Mouse (Mus musculus) midbrain, embryonic 13.5 days (tissue): ENCODE results near the gene Kif13a. TPM values are rescaled to one million over a fixed set of nuclear protein-coding genes. Genes with fewer than 3 reads are reported as not detected.
A peak's percentile ranks its signal among the peaks of the same experiment; 100 is the strongest.

Experiments used
- ATAC-seq: fragments of 200-750 bp; cut with Nextera tagmentation; 2 replicates; pipeline ENCODE4 v1.8.0; 2017; ENCODE audit warnings: mild to moderate bottlenecking, moderate TSS enrichment, moderate library complexity
- H3K27ac ChIP-seq: fragments of 300-500 bp; sonication (generic); 2 replicates; pipeline ENCODE4 v1.5.1; 2015; ENCODE audit warnings: inconsistent platforms, mild to moderate bottlenecking, moderate library complexity
- H3K27me3 ChIP-seq: fragments of 300-500 bp; sonication (generic); 2 replicates; pipeline ENCODE4 v1.6.1; 2015; ENCODE audit warnings: mild to moderate bottlenecking, inconsistent platforms
- H3K36me3 ChIP-seq: fragments of 300-500 bp; sonication (generic); 2 replicates; pipeline ENCODE4 v1.6.1; 2015; ENCODE audit warnings: mild to moderate bottlenecking, inconsistent platforms
- H3K4me1 ChIP-seq: fragments of 300-500 bp; sonication (generic); replicated peaks from 2 replicates; pipeline ENCODE4 v1.6.1; 2015; ENCODE audit warnings: inconsistent platforms
- H3K4me2 ChIP-seq: fragments of 300-500 bp; sonication (generic); replicated peaks from 2 replicates; pipeline ENCODE4 v1.6.1; 2015; ENCODE audit warnings: moderate library complexity, mild to moderate bottlenecking, inconsistent platforms
- H3K4me3 ChIP-seq: fragments of 300-500 bp; sonication (generic); replicated peaks from 2 replicates; pipeline ENCODE4 v1.5.1; 2015; ENCODE audit warnings: mild to moderate bottlenecking, inconsistent platforms
- H3K9ac ChIP-seq: fragments of 300-500 bp; sonication (generic); replicated peaks from 2 replicates; pipeline ENCODE4 v1.6.1; 2015; ENCODE audit warnings: mild to moderate bottlenecking, inconsistent platforms
- H3K9me3 ChIP-seq: fragments of 300-500 bp; sonication (generic); 2 replicates; pipeline ENCODE4 v1.6.1; 2016; ENCODE audit warnings: mild to moderate bottlenecking, inconsistent platforms
- WGBS: fragments of 180-500 bp; shearing (Covaris S2); methylation state at CpG from one replicate; pipeline ENCODE4 v1.1.7; 2015; 5-methylcytosine and 5-hydroxymethylcytosine counted together
- polyA plus RNA-seq: library from polyadenylated mRNA; unstranded; fragments of >200 nt; fragmentation: Nextera tagmentation; extraction: Ambion mirVana; gene quantifications from 2 replicates; pipeline ENCODE4 v1.2.1, GENCODE M21; 2015

The Kif13a gene
- polyA plus RNA-seq, 1 experiment from 2014 or later: 9.6 TPM

DNA sequence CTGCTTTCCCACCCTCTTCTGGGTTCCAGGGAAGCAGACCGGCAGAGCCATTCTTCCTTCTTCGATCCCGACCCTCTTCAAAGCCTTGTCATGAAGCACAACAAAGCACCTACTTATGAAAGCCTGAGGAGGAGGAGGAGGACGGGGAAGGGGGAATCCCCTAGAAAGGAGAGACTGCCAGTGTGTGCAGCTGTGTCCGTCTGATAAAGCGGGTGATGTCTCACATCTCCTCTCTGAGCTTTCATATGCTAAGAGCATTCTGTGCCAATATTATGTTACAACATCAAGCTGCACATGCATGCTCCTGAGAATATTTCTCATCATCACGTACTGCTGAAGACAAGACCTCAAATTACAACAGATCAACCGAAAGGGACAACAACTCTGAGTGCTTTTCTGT, 107.5 kb downstream of the Kif13a start:
- no peaks in the 10 kb centered on the region for H3K9me3 ChIP-seq
- H3K36me3 ChIP-seq: peaks cover 45% of the 10 kb centered on the region
- no peaks in the 10 kb centered on the region for H3K27me3 ChIP-seq
- H3K9ac ChIP-seq: no peak overlapping the region
- peaks cover 15% of the 10 kb centered on the region for H3K4me1 ChIP-seq
- H3K4me2 ChIP-seq: no peak overlapping the region
- 66% methylated on average over 8 of the region's 8 CpGs for WGBS
- no peak overlapping the region for H3K27ac ChIP-seq
- no peak for ATAC-seq
- no peak overlapping the region for H3K4me3 ChIP-seq

DNA sequence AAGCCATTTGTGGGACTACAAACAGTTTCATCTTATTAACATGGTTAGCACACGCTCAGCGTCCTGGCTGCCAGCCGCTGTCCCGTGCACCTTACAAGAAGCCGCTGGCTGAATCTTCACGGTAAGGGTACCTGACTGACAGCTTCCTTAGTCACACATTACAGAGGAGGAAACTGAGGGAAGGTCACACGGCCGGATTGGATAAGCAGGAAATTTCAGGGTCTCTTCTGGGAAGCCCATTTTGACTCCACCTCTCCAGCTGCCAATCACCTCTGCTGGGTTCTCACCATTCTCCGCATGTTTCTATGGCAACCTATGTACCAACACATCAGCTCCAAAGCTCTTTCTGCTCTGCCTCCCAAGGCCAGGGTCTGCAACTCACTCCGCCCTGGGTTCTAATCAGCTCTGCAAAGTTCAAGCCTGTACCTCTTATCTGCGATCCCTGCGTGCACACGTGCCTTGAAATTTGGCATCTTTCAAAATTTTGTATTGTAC, 109.9 kb downstream of the Kif13a start:
- no peaks in the 10 kb centered on the region for H3K27me3 ChIP-seq
- peak overlapping the region; percentile 20; the same call in 1 of the 2 replicates for H3K4me3 ChIP-seq
- peak overlapping the region; percentile 35 for H3K4me2 ChIP-seq
- ATAC-seq: peak; percentile 88
- peak overlapping the region; percentile 61 for H3K27ac ChIP-seq
- WGBS: 50% methylated on average over 13 of the region's 13 CpGs
- H3K9me3 ChIP-seq: no peaks in the 10 kb centered on the region
- H3K4me1 ChIP-seq: peaks cover 15% of the 10 kb centered on the region
- peaks cover 36% of the 10 kb centered on the region for H3K36me3 ChIP-seq
- H3K9ac ChIP-seq: no peak overlapping the region

DNA sequence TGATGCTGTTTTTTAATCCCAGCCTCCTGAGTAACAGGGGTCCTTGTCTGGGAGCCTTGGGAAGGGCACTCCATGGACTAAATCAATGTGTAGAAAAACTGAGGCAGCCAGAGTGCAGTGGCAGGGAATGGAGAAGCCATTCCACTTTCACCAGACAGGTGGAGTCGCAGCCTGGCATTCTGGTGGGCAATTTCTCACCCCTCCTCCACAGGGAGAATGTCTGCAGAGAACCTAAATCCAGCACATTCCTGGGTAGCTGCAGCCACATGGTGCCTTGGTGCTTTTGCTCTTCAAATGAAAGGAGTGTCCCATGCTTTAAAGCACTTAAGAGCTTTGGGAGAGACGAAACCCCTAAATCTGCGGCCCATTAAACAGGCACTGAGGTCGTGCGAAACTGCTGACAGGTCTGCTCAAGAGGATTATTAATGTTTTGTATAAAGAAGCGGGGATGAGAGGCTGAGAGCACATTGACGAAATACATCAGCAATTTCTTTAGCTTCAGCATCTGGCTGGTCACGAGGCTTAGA, 110.4 kb downstream of the Kif13a start:
- Histone ChIP-seq H3K27me3 (no peaks in the 10 kb centered on the region), H3K36me3 (peaks cover 34% of the 10 kb centered on the region), H3K4me3 (0 out of 2 replicates have a peak overlapping the region, but pooled peaks have one; percentile 20), H3K27ac (peak overlapping the region; percentile 61), H3K9me3 (no peaks in the 10 kb centered on the region), H3K9ac (no peak overlapping the region), H3K4me2 (peak overlapping the region; percentile 35), H3K4me1 (peaks cover 15% of the 10 kb centered on the region)
- ATAC-seq: no peak; the same call in 1 of the 2 replicates
- 40% methylated on average over 8 of the region's 8 CpGs for WGBS

DNA sequence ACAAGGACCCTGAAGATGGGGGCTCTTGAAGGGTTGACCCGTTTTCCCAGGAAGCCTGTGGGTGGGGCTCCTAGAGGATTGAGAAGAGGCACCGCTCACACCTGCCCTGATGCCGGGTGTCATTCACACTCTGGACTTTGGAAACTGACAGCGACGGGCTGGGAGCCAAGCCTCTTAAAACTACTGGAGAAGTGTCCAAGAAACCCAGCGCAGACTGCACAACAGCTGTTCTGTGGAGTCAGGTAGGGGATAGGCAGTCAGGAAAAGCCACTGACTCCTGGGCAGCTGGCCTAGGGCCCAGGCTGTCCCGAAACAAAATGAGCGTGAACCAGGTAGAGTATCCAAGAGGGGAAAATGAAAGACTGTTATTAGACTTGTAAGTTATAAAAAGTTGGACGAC, 111.3 kb downstream of the Kif13a start:
- no peak overlapping the region for H3K9ac ChIP-seq
- no peaks in the 10 kb centered on the region for H3K9me3 ChIP-seq
- H3K27me3 ChIP-seq: no peaks in the 10 kb centered on the region
- WGBS: 92% methylated on average over 9 of the region's 9 CpGs
- peaks cover 35% of the 10 kb centered on the region for H3K36me3 ChIP-seq
- ATAC-seq: no peak
- H3K4me2 ChIP-seq: no peak overlapping the region
- no peak overlapping the region for H3K4me3 ChIP-seq
- H3K27ac ChIP-seq: no peak overlapping the region
- H3K4me1 ChIP-seq: peaks cover 15% of the 10 kb centered on the region

DNA sequence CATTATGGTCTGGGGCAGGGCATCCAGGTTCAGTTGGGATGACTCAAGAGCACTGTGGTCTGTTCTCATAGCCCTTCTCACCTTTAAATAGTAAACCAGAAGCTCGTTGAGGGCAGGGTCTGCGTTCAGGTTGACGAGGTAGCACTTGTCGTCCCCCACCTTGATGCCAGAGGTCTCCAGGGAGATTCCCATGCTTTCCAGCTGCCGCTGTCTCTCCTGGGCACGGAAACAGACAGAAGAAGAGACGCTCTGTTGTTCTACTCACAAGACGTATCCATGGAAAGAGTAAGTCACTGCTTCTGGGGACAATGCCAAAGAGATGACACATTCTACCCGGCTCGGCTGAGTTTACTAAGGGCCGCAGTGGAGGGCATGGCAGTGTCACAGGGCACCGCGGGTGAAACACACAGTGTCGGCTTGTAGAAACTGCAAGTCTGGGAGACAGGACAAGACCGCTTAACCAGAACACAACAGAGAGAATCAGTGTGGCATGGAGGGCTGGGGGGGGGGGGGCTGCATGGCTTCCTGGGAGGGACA, 117.0 kb downstream of the Kif13a start:
- Histone ChIP-seq H3K4me1 (no peaks in the 10 kb centered on the region), H3K4me3 (no peak overlapping the region), H3K4me2 (no peak overlapping the region), H3K36me3 (peaks cover 62% of the 10 kb centered on the region), H3K9me3 (no peaks in the 10 kb centered on the region; the same call in 1 of the 2 replicates), H3K9ac (no peak overlapping the region), H3K27me3 (no peaks in the 10 kb centered on the region), H3K27ac (no peak overlapping the region)
- ATAC-seq: no peak
- 92% methylated on average over 15 of the region's 15 CpGs for WGBS

DNA sequence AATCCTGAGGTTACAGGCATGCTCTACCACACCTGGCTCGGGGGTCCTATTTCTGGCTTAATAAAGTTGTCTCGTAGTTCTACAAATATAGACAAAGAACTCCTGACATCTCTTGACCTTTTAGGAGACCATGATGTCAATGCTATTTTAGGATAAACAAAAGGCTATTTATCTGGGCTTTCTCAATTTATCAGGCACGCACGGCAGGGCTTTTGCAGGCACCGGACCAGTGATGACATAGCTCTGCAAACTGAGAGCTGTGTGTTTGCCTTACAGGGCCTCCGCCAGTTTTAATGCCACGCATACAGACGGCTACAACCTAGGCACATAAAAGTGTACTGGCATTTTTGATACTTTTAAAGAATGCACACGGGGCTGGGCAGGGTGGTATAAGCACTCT, 118.0 kb downstream of the Kif13a start:
- 79% methylated on average over 9 of the region's 9 CpGs for WGBS

DNA sequence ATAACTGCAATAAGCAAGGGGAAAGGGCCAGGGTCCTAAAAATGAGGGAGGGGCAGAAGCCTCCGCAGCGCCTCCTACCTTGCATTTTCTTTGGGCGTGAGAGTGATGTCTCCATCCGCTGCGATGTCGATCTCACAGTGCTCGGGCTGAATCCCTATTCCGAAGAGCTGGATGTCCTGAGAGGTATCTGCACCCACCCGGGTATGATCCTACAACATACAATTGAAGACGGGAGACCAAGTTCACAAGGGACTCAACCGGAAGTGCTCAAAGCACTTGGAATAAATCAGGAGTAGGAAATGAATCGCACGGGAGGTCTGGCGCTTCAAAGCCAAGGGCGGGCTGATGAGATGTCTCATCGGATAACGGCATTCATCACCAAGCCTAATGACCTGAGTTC, 119.1 kb downstream of the Kif13a start:
- Histone ChIP-seq H3K36me3 (peaks cover 64% of the 10 kb centered on the region), H3K4me2 (no peak overlapping the region), H3K9ac (no peak overlapping the region), H3K4me1 (no peaks in the 10 kb centered on the region), H3K9me3 (no peaks in the 10 kb centered on the region; the same call in 1 of the 2 replicates), H3K27me3 (no peaks in the 10 kb centered on the region), H3K27ac (no peak overlapping the region), H3K4me3 (no peak overlapping the region)
- WGBS: 97% methylated on average over 17 of the region's 17 CpGs
- no peak for ATAC-seq

More for the DNA sequence above, 118.0 kb downstream of the Kif13a start:
- Histone ChIP-seq H3K36me3 (peaks cover 68% of the 10 kb centered on the region), H3K9ac (no peak overlapping the region), H3K4me1 (no peaks in the 10 kb centered on the region), H3K4me3 (no peak overlapping the region), H3K27me3 (no peaks in the 10 kb centered on the region), H3K27ac (no peak overlapping the region), H3K4me2 (no peak overlapping the region), H3K9me3 (no peaks in the 10 kb centered on the region; the same call in 1 of the 2 replicates)
- no peak for ATAC-seq

DNA sequence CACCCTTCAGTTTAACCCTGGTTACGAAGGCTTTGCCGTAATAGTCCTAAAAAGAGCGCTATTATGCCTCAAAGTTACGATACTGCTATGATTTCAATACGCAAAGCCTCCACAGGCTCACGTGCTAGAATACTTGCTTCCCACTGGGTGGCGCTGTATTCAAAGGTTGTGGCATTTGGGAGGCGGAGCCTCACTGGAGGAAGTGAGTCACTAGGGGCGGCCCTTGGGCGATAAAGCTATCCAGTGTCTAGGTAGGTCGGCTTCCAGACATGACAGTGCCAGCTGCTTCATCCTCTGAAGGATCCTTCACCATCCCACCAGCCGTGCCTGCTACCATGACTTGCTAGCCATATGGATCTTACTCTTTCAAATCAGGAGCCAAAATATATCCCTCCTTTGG, 119.6 kb downstream of the Kif13a start:
- H3K4me3 ChIP-seq: no peak overlapping the region
- no peak overlapping the region for H3K4me2 ChIP-seq
- 92% methylated on average over 12 of the region's 12 CpGs for WGBS
- no peak overlapping the region for H3K9ac ChIP-seq
- ATAC-seq: no peak
- no peaks in the 10 kb centered on the region; the same call in 1 of the 2 replicates for H3K9me3 ChIP-seq
- H3K27ac ChIP-seq: no peak overlapping the region
- no peaks in the 10 kb centered on the region for H3K4me1 ChIP-seq
- H3K27me3 ChIP-seq: no peaks in the 10 kb centered on the region
- H3K36me3 ChIP-seq: peaks cover 62% of the 10 kb centered on the region

DNA sequence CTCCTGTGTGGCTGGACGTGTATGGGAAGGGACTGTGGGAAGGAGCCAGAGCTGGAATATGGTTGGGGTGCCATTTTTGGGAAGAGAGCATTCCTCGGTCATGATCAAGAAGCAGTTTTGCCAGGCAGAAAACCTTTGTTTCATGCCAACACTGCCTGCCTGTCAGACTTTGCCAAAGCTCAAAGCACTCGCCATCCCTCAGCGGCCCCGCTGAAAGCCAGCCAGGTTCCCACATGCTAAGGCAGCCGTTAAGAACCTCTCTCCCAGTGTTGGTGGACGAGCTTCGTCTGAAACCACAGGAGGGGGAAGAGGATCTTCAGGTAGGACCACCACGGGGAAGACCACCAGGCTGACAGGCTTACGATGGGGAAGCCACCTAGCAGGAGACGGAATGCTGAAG, 121.8 kb downstream of the Kif13a start:
- H3K9ac ChIP-seq: no peak overlapping the region
- H3K4me3 ChIP-seq: no peak overlapping the region
- no peak for ATAC-seq
- H3K4me1 ChIP-seq: no peaks in the 10 kb centered on the region
- no peaks in the 10 kb centered on the region for H3K27me3 ChIP-seq
- H3K36me3 ChIP-seq: peaks cover 42% of the 10 kb centered on the region
- no peak overlapping the region for H3K4me2 ChIP-seq
- no peak overlapping the region for H3K27ac ChIP-seq
- H3K9me3 ChIP-seq: no peaks in the 10 kb centered on the region; the same call in 1 of the 2 replicates
- WGBS: 93% methylated on average over 11 of the region's 11 CpGs

DNA sequence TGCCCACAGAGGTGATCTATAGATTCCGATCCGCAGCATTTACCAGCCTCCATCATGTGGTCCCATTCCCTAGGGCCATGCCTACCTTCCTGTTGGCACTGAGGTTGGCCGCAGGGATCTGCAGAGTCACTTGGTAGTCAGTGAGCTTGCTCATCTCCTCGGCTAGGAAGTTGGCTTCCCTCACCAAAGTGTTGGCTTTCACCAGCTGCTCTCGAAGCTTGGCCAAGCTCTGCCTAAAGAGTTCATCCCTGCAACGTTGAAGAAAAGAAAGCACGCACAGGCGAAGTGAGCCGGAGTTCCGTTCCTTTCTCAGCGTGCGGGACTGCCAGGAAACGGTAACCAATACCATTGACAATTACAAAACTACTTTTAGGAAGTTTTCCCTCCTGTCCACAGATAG, 128.5 kb downstream of the Kif13a start:
- WGBS: 95% methylated on average over 13 of the region's 13 CpGs
- Histone ChIP-seq H3K4me2 (no peak overlapping the region), H3K9ac (no peak overlapping the region), H3K4me1 (no peaks in the 10 kb centered on the region), H3K36me3 (peaks cover 34% of the 10 kb centered on the region), H3K4me3 (no peak overlapping the region), H3K27me3 (no peaks in the 10 kb centered on the region), H3K27ac (no peak overlapping the region), H3K9me3 (no peaks in the 10 kb centered on the region)
- no peak for ATAC-seq

DNA sequence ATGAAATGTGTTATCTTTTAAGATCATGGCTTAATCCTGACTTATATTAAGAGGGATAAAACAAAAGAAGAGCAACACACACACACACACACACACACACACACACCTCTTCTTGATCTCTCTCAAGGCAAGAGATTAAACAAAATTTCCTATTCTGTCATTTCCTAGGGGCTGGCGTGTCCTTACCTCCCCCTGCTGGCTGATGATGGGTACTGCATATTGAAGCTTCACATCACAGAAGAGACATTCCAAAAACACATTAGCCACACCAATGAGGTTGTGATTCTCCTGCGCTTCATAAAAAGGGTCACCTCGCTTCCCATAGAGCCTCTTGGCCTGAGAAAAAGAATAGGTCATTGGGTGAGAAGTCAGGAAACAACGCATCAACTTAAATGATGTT, 131.5 kb downstream of the Kif13a start:
- Histone ChIP-seq H3K9ac (no peak overlapping the region), H3K4me3 (no peak overlapping the region), H3K36me3 (peaks cover 55% of the 10 kb centered on the region), H3K9me3 (no peaks in the 10 kb centered on the region), H3K27ac (no peak overlapping the region), H3K4me1 (no peaks in the 10 kb centered on the region), H3K27me3 (no peaks in the 10 kb centered on the region), H3K4me2 (no peak overlapping the region)
- ATAC-seq: no peak
- WGBS: 45% methylated on average over 4 of the region's 4 CpGs

DNA sequence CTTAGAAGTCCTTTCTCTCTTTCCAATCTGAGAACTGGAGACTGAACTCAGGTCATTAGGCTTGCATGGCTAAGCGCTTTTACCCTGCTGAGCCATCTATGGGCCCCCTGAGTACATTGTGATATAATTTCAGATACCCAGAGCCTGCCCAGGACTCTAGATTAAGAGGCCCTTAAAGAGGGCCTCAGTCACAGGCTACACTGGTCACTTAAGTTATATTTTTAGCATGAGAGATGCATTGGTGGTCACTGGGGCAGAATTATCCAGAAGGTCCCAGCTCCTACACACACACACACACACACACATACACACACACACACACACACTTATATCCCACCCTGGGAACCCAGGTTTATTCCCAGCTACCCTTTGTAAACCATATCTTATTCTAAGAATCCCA, 133.3 kb downstream of the Kif13a start:
- WGBS: 95% methylated on average over 1 of the region's 1 CpGs
- H3K9me3 ChIP-seq: no peaks in the 10 kb centered on the region
- H3K4me3 ChIP-seq: no peak overlapping the region
- no peaks in the 10 kb centered on the region for H3K27me3 ChIP-seq
- H3K4me1 ChIP-seq: no peaks in the 10 kb centered on the region
- ATAC-seq: no peak
- peaks cover 53% of the 10 kb centered on the region for H3K36me3 ChIP-seq
- no peak overlapping the region for H3K4me2 ChIP-seq
- no peak overlapping the region for H3K9ac ChIP-seq
- no peak overlapping the region for H3K27ac ChIP-seq

DNA sequence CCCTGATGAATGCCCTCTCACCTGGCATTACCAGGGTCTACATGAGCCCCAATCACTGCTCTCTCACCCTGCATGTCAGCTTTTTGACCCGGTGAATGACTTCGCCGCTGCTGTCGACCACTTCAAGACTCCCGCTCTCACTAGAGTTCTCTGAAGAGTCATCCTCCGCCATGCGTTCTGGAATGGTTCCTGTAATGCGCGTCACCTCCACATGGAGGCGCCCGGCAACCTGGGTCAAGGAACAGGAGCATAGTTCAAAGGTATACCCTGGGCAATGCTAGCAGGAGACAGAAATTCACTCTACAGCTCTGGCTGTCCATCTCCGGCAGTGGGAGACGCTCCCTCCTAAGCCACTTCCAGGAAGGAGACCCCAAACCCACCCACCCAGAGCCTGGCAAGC, 135.8 kb downstream of the Kif13a start:
- Histone ChIP-seq H3K36me3 (peaks cover 48% of the 10 kb centered on the region), H3K4me3 (no peak overlapping the region), H3K9ac (no peak overlapping the region), H3K27me3 (no peaks in the 10 kb centered on the region), H3K9me3 (no peaks in the 10 kb centered on the region), H3K4me1 (no peaks in the 10 kb centered on the region), H3K27ac (no peak overlapping the region), H3K4me2 (no peak overlapping the region)
- WGBS: 80% methylated on average over 13 of the region's 13 CpGs
- no peak for ATAC-seq
